Mouse (Mus musculus) lung, adult 2 months (tissue): ENCODE data around the gene Csf2.

Source experiments
- CTCF ChIP-seq: fragments of 200-500 bp; IDR thresholded peaks from 2 replicates; pipeline ENCODE4 v1.5.1; 2011; ENCODE audit warnings: mild to moderate bottlenecking, low read length, control low read depth; ENCODE audit not compliant: insufficient read depth
- POLR2A ChIP-seq: fragments of 200-500 bp; IDR thresholded peaks from 2 replicates; pipeline ENCODE4 v1.6.1; 2011; ENCODE audit warnings: low read depth, mild to moderate bottlenecking, control low read depth, low read length, borderline replicate concordance; ENCODE audit errors: extremely low read depth

GRCm38 (mm10) chr11:54293980-54294807 lies 44.7 kb upstream of the Csf2 start:
- TF ChIP-seq POLR2A (no peak), CTCF (no peak)
